In the genomic region with DNA sequence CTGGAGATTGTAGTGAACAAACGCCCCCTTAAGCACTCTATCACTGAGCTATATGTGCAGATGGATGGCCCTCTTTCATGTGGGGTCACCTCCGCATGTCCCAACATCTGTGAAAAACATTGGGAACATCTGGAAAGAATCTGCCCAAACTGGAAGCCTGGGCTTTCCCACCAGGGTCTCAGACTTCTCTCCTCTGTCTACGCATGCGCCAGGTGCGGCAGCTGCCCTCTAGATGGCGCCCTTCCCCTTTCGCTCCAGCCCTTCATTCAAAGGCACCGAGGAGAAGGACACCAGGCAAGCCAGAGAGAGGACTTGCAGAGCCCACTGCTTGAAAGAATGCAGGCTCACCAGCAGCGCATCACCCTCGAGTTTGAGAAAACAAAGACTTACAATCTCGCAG, we compare ENCODE assay signal across 7 mouse cellular contexts. TPM values are rescaled to one million over a fixed set of nuclear protein-coding genes. Genes with fewer than 3 reads are reported as not detected.
DNase-seq lines count a peak whose midpoint lies in the region; ATAC-seq and TF ChIP-seq lines count a peak whose summit lies in the region.

No protein-coding gene starts in this region.

- no peaks in the 10 kb centered on the region for H3K27me3 ChIP-seq in embryonic facial prominence, embryonic 13.5 days
- H3K27me3 ChIP-seq in limb, embryonic 14.5 days (ENCODE audit: control insufficient read depth, insufficient read depth, low read length) = no peaks in the 10 kb centered on the region
- H3K27me3 ChIP-seq in midbrain, embryonic 16.5 days (ENCODE audit: control insufficient read depth, insufficient read depth, low read depth, low read length) = no peaks in the 10 kb centered on the region

- H3K4me2 ChIP-seq in embryonic facial prominence, embryonic 13.5 days = peak overlapping the region; percentile 26; the same call in 1 of the 2 replicates
- peak overlapping the region; percentile 24; the same call in 1 of the 2 replicates for H3K4me2 ChIP-seq in limb, embryonic 14.5 days (replicated peaks; ENCODE audit: low read depth, low read length, severe bottlenecking)
- 0 out of 2 replicates have a peak overlapping the region, but pooled peaks have one; percentile 2 for H3K4me2 ChIP-seq in midbrain, embryonic 16.5 days (ENCODE audit: low read length)

- peak; percentile 92 for DNase-seq in adrenal gland, postnatal 14 days
- peak; percentile 87 for DNase-seq in heart, adult 8-10 months (ENCODE audit: low spot score)
- peak; percentile 77 to 90 for DNase-seq in kidney, adult 8-10 months
- peak; percentile 90 for DNase-seq in limb, embryonic 14.5 days (ENCODE audit: low spot score)
- peak; percentile 90 to 93 for DNase-seq in spleen, postnatal 10 days (ENCODE audit: low spot score in 2 of 2)

- no peak overlapping the region for H3K4me3 ChIP-seq in embryonic facial prominence, embryonic 13.5 days
- no peak overlapping the region for H3K4me3 ChIP-seq in limb, embryonic 14.5 days (replicated peaks; ENCODE audit: low read length)
- H3K4me3 ChIP-seq in midbrain, embryonic 16.5 days (ENCODE audit: low read depth, low read length) = no peak overlapping the region

- H3K4me1 ChIP-seq in embryonic facial prominence, embryonic 13.5 days = peaks cover 19% of the 10 kb centered on the region
- H3K4me1 ChIP-seq in limb, embryonic 14.5 days (ENCODE audit: control insufficient read depth, insufficient read depth, low read length) = peaks cover 2% of the 10 kb centered on the region; the same call in 1 of the 2 replicates
- peaks cover 5% of the 10 kb centered on the region; the same call in 1 of the 2 replicates for H3K4me1 ChIP-seq in midbrain, embryonic 16.5 days (ENCODE audit: control insufficient read depth, insufficient read depth, low read length)

- no peaks in the 10 kb centered on the region for H3K36me3 ChIP-seq in embryonic facial prominence, embryonic 13.5 days
- H3K36me3 ChIP-seq in limb, embryonic 14.5 days (ENCODE audit: control insufficient read depth, insufficient read depth, low read length) = no peaks in the 10 kb centered on the region
- no peaks in the 10 kb centered on the region for H3K36me3 ChIP-seq in midbrain, embryonic 16.5 days (ENCODE audit: control insufficient read depth, insufficient read depth, low read length)

- H3K27ac ChIP-seq in embryonic facial prominence, embryonic 13.5 days = peak overlapping the region; percentile 39; the same call in 1 of the 2 replicates
- no peak overlapping the region for H3K27ac ChIP-seq in limb, embryonic 14.5 days (replicated peaks; ENCODE audit: low read depth, low read length)
- no peak overlapping the region for H3K27ac ChIP-seq in midbrain, embryonic 16.5 days (ENCODE audit: low read length)

- no peak for TF ChIP-seq POLR2A in limb, embryonic 14.5 days (IDR thresholded peaks at IDR 0.05; ENCODE audit: borderline replicate concordance, extremely low read depth, insufficient read depth, insufficient read length)

- H3K9me3 ChIP-seq in embryonic facial prominence, embryonic 13.5 days = no peaks in the 10 kb centered on the region
- no peaks in the 10 kb centered on the region for H3K9me3 ChIP-seq in limb, embryonic 14.5 days (ENCODE audit: control insufficient read depth, low read length)
- no peaks in the 10 kb centered on the region for H3K9me3 ChIP-seq in midbrain, embryonic 16.5 days (replicated peaks; ENCODE audit: control insufficient read depth, low read length, poor library complexity, severe bottlenecking)

- 1% methylated on average over 11 of the region's 11 CpGs for WGBS in embryonic facial prominence, embryonic 13.5 days
- 1% methylated on average over 11 of the region's 11 CpGs for WGBS in limb, embryonic 14.5 days
- 6% methylated on average over 11 of the region's 11 CpGs for WGBS in midbrain, embryonic 16.5 days

- no peak overlapping the region for H3K9ac ChIP-seq in embryonic facial prominence, embryonic 13.5 days
- no peak overlapping the region for H3K9ac ChIP-seq in limb, embryonic 14.5 days (ENCODE audit: low read depth, low read length, severe bottlenecking)
- no peak overlapping the region for H3K9ac ChIP-seq in midbrain, embryonic 16.5 days (ENCODE audit: low read depth, low read length)

- ATAC-seq in embryonic facial prominence, embryonic 13.5 days (ENCODE audit: insufficient number of reproducible peaks, insufficient read depth, low FRiP score, low TSS enrichment, low read depth) = 0 out of 2 replicates have a peak, but pooled peaks have one; percentile 29
- ATAC-seq in limb, embryonic 14.5 days (ENCODE audit: low FRiP score, low read depth) = peak; percentile 86
- peak; percentile 66; the same call in 1 of the 2 replicates for ATAC-seq in midbrain, embryonic 16.5 days

RNA-seq across cellular contexts. Expression of a gene that starts 8.7 kb away (rescaled TPM):
- total RNA-seq in adrenal gland, postnatal 14 days (2021) = 12.0 and 13.6 TPM in 2 replicates
- polyA plus RNA-seq in embryonic facial prominence, embryonic 13.5 days (2015; fragmentation: Nextera tagmentation; extraction: Ambion mirVana) = 6.4 and 7.1 TPM in 2 replicates
- total RNA-seq in heart, adult 8-10 months (2022) = 1 to 10 TPM in 1 of 4 experiments, under 1 TPM in 3; 0.38 to 2.1 (median 0.59) TPM
- polyA plus RNA-seq in limb, embryonic 14.5 days (2012; rRNA removed) = 8.9 and 9.4 TPM in 2 replicates
- 5.9 and 6.8 TPM in 2 replicates for polyA plus RNA-seq in limb, embryonic 14.5 days (2014; fragmentation: Nextera tagmentation; extraction: Ambion mirVana)
- 1.4 and 1.6 TPM in 2 replicates for polyA plus RNA-seq in midbrain, embryonic 16.5 days (2015; fragmentation: Nextera tagmentation; extraction: Ambion mirVana)

RNA-seq across cellular contexts. Expression of a gene that starts 20.2 kb away (rescaled TPM):
- total RNA-seq in adrenal gland, postnatal 14 days (2021) = 91.3 and 98.0 TPM in 2 replicates
- polyA plus RNA-seq in embryonic facial prominence, embryonic 13.5 days (2015; fragmentation: Nextera tagmentation; extraction: Ambion mirVana) = 540 and 613 TPM in 2 replicates
- 10 to 100 TPM; 41.4 to 71.3 (median 61.6) TPM for total RNA-seq in heart, adult 8-10 months (2022)
- polyA plus RNA-seq in limb, embryonic 14.5 days (2012; rRNA removed) = 417 and 561 TPM in 2 replicates
- polyA plus RNA-seq in limb, embryonic 14.5 days (2014; fragmentation: Nextera tagmentation; extraction: Ambion mirVana) = 500 and 565 TPM in 2 replicates
- polyA plus RNA-seq in midbrain, embryonic 16.5 days (2015; fragmentation: Nextera tagmentation; extraction: Ambion mirVana) = 110 and 114 TPM in 2 replicates

RNA-seq across cellular contexts. Expression of a gene that starts 42.7 kb away (rescaled TPM):
- 3.4 and 3.8 TPM in 2 replicates for total RNA-seq in adrenal gland, postnatal 14 days (2021)
- 10.9 and 11.6 TPM in 2 replicates for polyA plus RNA-seq in embryonic facial prominence, embryonic 13.5 days (2015; fragmentation: Nextera tagmentation; extraction: Ambion mirVana)
- total RNA-seq in heart, adult 8-10 months (2022) = 10 to 100 TPM in 1 of 4 experiments, 1 to 10 TPM in 3; 6.8 to 12.6 (median 9.1) TPM
- polyA plus RNA-seq in limb, embryonic 14.5 days (2012; rRNA removed) = 22.9 and 26.6 TPM in 2 replicates
- 12.0 and 14.6 TPM in 2 replicates for polyA plus RNA-seq in limb, embryonic 14.5 days (2014; fragmentation: Nextera tagmentation; extraction: Ambion mirVana)
- polyA plus RNA-seq in midbrain, embryonic 16.5 days (2015; fragmentation: Nextera tagmentation; extraction: Ambion mirVana) = 4.5 and 5.1 TPM in 2 replicates

Comparison
In these comparisons a context has a peak if more than half of its experiments do, and no peak if none do; other contexts are left out.
1. ATAC-seq: peak in every context shown above with its lines; median percentile 86 in limb, embryonic 14.5 days; 66 in midbrain, embryonic 16.5 days; 29 in embryonic facial prominence, embryonic 13.5 days.